Mouse (Mus musculus): Measurements from ENCODE around the gene Rab11fip2.

GRCm38 (mm10) chr19:59939711-59940110 lies 3.7 kb downstream of the Rab11fip2 start:
- no peak for TF ChIP-seq GATA1 (IDR thresholded peaks at IDR 0.05; ENCODE audit: borderline replicate concordance, low read length)
- no peak for TF ChIP-seq FLI1 (IDR thresholded peaks at IDR 0.05; ENCODE audit: low read length)
